Mouse (Mus musculus): Measurements from ENCODE around the gene Terf2ip. TPM values are rescaled to one million over a fixed set of nuclear protein-coding genes. Genes with fewer than 3 reads are reported as not detected.

Gene Terf2ip
- polyA plus RNA-seq, 1 experiment from 2014 or later: 44.9 TPM

Other genes starting within 250 kb of the Terf2ip start
- gene Cfdp1, start 157.1 kb upstream of the Terf2ip start, polyA plus RNA-seq (2016; fragmentation: Nextera tagmentation; extraction: Ambion mirVana): 177 and 201 TPM in 2 replicates
- 6.0 and 7.8 TPM in 2 replicates for gene Tmem170, start 134.6 kb upstream of the Terf2ip start, polyA plus RNA-seq (2016; fragmentation: Nextera tagmentation; extraction: Ambion mirVana)
- 4.8 and 4.9 TPM in 2 replicates for gene Chst5, start 101.0 kb upstream of the Terf2ip start, polyA plus RNA-seq (2016; fragmentation: Nextera tagmentation; extraction: Ambion mirVana)
- 15.3 and 16.3 TPM in 2 replicates for gene Tmem231, start 77.5 kb upstream of the Terf2ip start, polyA plus RNA-seq (2016; fragmentation: Nextera tagmentation; extraction: Ambion mirVana)
- 377 and 381 TPM in 2 replicates for gene Gabarapl2, start 70.7 kb upstream of the Terf2ip start, polyA plus RNA-seq (2016; fragmentation: Nextera tagmentation; extraction: Ambion mirVana)
- 9.9 and 11.1 TPM in 2 replicates for gene Adat1, start 19.1 kb upstream of the Terf2ip start, polyA plus RNA-seq (2016; fragmentation: Nextera tagmentation; extraction: Ambion mirVana)
- gene Kars, start 75 bp upstream of the Terf2ip start, polyA plus RNA-seq (2016; fragmentation: Nextera tagmentation; extraction: Ambion mirVana): 193 and 198 TPM in 2 replicates
- 0.33 and 0.68 TPM in 2 replicates for gene Gm6793, start 3.6 kb downstream of the Terf2ip start, polyA plus RNA-seq (2016; fragmentation: Nextera tagmentation; extraction: Ambion mirVana)